Mouse (Mus musculus): ENCODE measurements around the gene Spock1. TPM values are rescaled to one million over a fixed set of nuclear protein-coding genes. Genes with fewer than 3 reads are reported as not detected.

The Spock1 gene
- polyA plus RNA-seq, 1 experiment: 0.23 TPM

DNA sequence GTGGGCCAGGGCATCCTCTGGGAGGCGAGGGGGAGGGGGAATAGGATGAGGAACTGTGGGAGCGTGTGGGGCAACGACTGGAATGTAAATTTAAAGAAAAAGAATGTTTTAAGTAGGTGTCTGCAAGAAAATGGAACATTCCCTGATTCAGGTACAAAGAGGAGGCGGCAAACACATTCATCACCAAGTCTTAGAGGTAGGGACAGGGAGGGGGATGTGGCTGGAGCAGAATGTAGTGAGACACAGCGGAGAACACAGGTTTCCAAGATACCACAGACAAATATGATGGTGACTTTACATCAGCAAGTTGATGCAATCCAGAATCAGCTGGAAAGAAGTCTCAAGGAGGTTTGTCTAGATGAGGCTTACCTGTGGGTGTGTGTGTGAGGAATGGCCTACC is 221.7 kb downstream of the Spock1 start:
- Histone ChIP-seq H3K4me3 (ENCODE audit: low read depth, low read length) (no peak overlapping the region), H3K27me3 (ENCODE audit: control insufficient read depth, insufficient read depth, low read length) (no peaks in the 10 kb centered on the region), H3K27ac (ENCODE audit: insufficient read depth, low read depth, low read length) (no peak overlapping the region), H3K36me3 (ENCODE audit: control insufficient read depth, insufficient read depth, low read length) (no peaks in the 10 kb centered on the region), H3K4me1 (ENCODE audit: control insufficient read depth, insufficient read depth, insufficient read length, low read length) (no peaks in the 10 kb centered on the region)
- 70% methylated on average over 5 of the region's 5 CpGs for WGBS
- TF ChIP-seq CTCF (IDR thresholded peaks at IDR 0.05; ENCODE audit: extremely low read depth, insufficient read length, insufficient replicate concordance, low read depth, low read length) (no peak), POLR2A (IDR thresholded peaks at IDR 0.05; ENCODE audit: low read depth, low read length) (no peak)

- Histone ChIP-seq H3K4me1 (ENCODE audit: control insufficient read depth, insufficient read depth, insufficient read length, low read length) (no peaks in the 10 kb centered on the region), H3K36me3 (ENCODE audit: control insufficient read depth, insufficient read depth, low read length) (no peaks in the 10 kb centered on the region), H3K27ac (ENCODE audit: insufficient read depth, low read depth, low read length) (no peak overlapping the region), H3K27me3 (ENCODE audit: control insufficient read depth, insufficient read depth, low read length) (no peaks in the 10 kb centered on the region), H3K4me3 (ENCODE audit: low read depth, low read length) (no peak overlapping the region)
- 55% methylated on average over 11 of the region's 11 CpGs for WGBS
- TF ChIP-seq CTCF (IDR thresholded peaks at IDR 0.05; ENCODE audit: extremely low read depth, insufficient read length, insufficient replicate concordance, low read depth, low read length) (no peak), POLR2A (IDR thresholded peaks at IDR 0.05; ENCODE audit: low read depth, low read length) (no peak)
These were observed 222.9 kb downstream of the Spock1 start for GRCm38 (mm10) chr13:57685201-57685600.

DNA sequence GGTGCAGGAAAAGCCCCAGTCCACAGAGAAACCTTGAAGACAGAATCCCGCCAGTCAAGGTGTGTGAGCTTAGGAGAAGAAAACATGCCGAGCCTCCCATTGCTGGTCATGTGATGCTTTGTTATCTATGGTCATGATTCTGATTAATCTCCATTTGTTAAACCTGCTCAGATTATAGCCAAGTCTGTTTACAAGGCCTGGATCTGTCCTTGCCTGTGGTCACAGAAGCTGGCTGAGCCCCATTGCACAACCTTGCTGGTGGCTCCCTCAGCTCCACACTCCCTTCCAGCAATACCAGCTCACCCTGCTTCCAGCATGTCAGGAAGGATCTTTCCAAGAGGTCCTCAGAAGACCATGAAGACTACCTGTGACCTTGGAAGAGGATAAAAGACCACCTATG is 228.5 kb downstream of the Spock1 start:
- Histone ChIP-seq H3K4me3 (ENCODE audit: low read depth, low read length) (no peak overlapping the region), H3K27me3 (ENCODE audit: control insufficient read depth, insufficient read depth, low read length) (no peaks in the 10 kb centered on the region), H3K27ac (ENCODE audit: insufficient read depth, low read depth, low read length) (no peak overlapping the region), H3K36me3 (ENCODE audit: control insufficient read depth, insufficient read depth, low read length) (no peaks in the 10 kb centered on the region), H3K4me1 (ENCODE audit: control insufficient read depth, insufficient read depth, insufficient read length, low read length) (no peaks in the 10 kb centered on the region)
- no peak for TF ChIP-seq CTCF (IDR thresholded peaks at IDR 0.05; ENCODE audit: extremely low read depth, insufficient read length, insufficient replicate concordance, low read depth, low read length)
- TF ChIP-seq POLR2A (IDR thresholded peaks at IDR 0.05; ENCODE audit: low read depth, low read length): no peak
- WGBS: 40% methylated on average over 2 of the region's 2 CpGs

DNA sequence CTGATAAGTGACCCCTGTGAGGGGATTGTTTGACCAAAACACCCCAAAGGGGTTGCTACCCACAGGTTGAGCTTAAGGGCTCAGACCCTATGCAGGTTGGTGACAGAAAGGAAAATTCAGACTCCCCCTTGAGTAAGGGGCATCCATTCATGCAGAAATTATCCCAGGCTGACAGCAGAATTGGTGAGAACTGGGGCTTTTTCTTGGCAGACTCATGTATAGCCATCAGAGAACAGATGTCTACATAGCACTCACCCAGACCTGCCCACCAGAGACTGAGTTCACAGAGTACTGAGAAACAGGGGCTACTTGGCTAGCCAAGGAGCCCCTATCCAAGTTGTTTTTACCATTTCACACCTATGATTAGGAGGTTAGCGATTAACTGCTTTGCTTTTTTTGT is 231.3 kb downstream of the Spock1 start:
- Histone ChIP-seq H3K4me1 (ENCODE audit: control insufficient read depth, insufficient read depth, insufficient read length, low read length) (no peaks in the 10 kb centered on the region), H3K36me3 (ENCODE audit: control insufficient read depth, insufficient read depth, low read length) (no peaks in the 10 kb centered on the region), H3K27ac (ENCODE audit: insufficient read depth, low read depth, low read length) (no peak overlapping the region), H3K27me3 (ENCODE audit: control insufficient read depth, insufficient read depth, low read length) (no peaks in the 10 kb centered on the region), H3K4me3 (ENCODE audit: low read depth, low read length) (no peak overlapping the region)
- TF ChIP-seq POLR2A (IDR thresholded peaks at IDR 0.05; ENCODE audit: low read depth, low read length): no peak
- 90% methylated on average over 1 of the region's 1 CpGs for WGBS

DNA sequence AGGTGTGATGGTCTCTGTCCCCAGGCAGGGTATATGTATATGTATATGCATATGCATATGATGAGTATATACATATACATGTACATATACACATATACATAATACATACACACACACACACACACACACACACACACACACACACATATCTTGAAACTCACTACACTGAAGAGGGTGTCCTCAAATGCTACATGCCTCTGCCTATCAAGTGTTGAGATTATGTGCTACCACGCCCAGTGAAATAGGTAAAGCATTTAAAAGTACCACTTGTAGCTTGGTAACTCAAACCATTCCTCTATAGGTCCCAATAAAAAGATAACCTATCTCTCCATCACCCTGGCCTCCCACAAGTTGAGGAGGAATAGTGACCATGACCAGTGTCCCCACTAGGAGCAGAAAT is 234.7 kb downstream of the Spock1 start:
- no peaks in the 10 kb centered on the region for H3K27me3 ChIP-seq (ENCODE audit: control insufficient read depth, insufficient read depth, low read length)
- no peaks in the 10 kb centered on the region for H3K4me1 ChIP-seq (ENCODE audit: control insufficient read depth, insufficient read depth, insufficient read length, low read length)
- WGBS: 81% methylated on average over 1 of the region's 1 CpGs
- TF ChIP-seq POLR2A (IDR thresholded peaks at IDR 0.05; ENCODE audit: low read depth, low read length) (no peak), CTCF (IDR thresholded peaks at IDR 0.05; ENCODE audit: extremely low read depth, insufficient read length, insufficient replicate concordance, low read depth, low read length) (no peak)
- no peak overlapping the region for H3K4me3 ChIP-seq (ENCODE audit: low read depth, low read length)
- H3K27ac ChIP-seq (ENCODE audit: insufficient read depth, low read depth, low read length): no peak overlapping the region
- no peaks in the 10 kb centered on the region for H3K36me3 ChIP-seq (ENCODE audit: control insufficient read depth, insufficient read depth, low read length)

- Histone ChIP-seq H3K4me1 (ENCODE audit: control insufficient read depth, insufficient read depth, insufficient read length, low read length) (no peaks in the 10 kb centered on the region), H3K27ac (ENCODE audit: insufficient read depth, low read depth, low read length) (no peak overlapping the region), H3K36me3 (ENCODE audit: control insufficient read depth, insufficient read depth, low read length) (no peaks in the 10 kb centered on the region), H3K27me3 (ENCODE audit: control insufficient read depth, insufficient read depth, low read length) (no peaks in the 10 kb centered on the region), H3K4me3 (ENCODE audit: low read depth, low read length) (no peak overlapping the region)
- WGBS: 57% methylated on average over 3 of the region's 3 CpGs
- TF ChIP-seq POLR2A (IDR thresholded peaks at IDR 0.05; ENCODE audit: low read depth, low read length) (no peak), CTCF (IDR thresholded peaks at IDR 0.05; ENCODE audit: extremely low read depth, insufficient read length, insufficient replicate concordance, low read depth, low read length) (no peak)
These were observed 235.4 kb downstream of the Spock1 start for GRCm38 (mm10) chr13:57672762-57673161.

- Histone ChIP-seq H3K4me1 (ENCODE audit: control insufficient read depth, insufficient read depth, insufficient read length, low read length) (no peaks in the 10 kb centered on the region), H3K4me3 (ENCODE audit: low read depth, low read length) (no peak overlapping the region), H3K27ac (ENCODE audit: insufficient read depth, low read depth, low read length) (no peak overlapping the region), H3K36me3 (ENCODE audit: control insufficient read depth, insufficient read depth, low read length) (no peaks in the 10 kb centered on the region), H3K27me3 (ENCODE audit: control insufficient read depth, insufficient read depth, low read length) (no peaks in the 10 kb centered on the region)
- TF ChIP-seq POLR2A (IDR thresholded peaks at IDR 0.05; ENCODE audit: low read depth, low read length) (no peak), CTCF (IDR thresholded peaks at IDR 0.05; ENCODE audit: extremely low read depth, insufficient read length, insufficient replicate concordance, low read depth, low read length) (no peak)
- 46% methylated on average over 9 of the region's 9 CpGs for WGBS
These were observed 236.2 kb downstream of the Spock1 start for GRCm38 (mm10) chr13:57671919-57672318.

- H3K4me1 ChIP-seq (ENCODE audit: control insufficient read depth, insufficient read depth, insufficient read length, low read length): no peaks in the 10 kb centered on the region
- no peaks in the 10 kb centered on the region for H3K27me3 ChIP-seq (ENCODE audit: control insufficient read depth, insufficient read depth, low read length)
- H3K4me3 ChIP-seq (ENCODE audit: low read depth, low read length): no peak overlapping the region
- WGBS: 56% methylated on average over 5 of the region's 5 CpGs
- no peaks in the 10 kb centered on the region for H3K36me3 ChIP-seq (ENCODE audit: control insufficient read depth, insufficient read depth, low read length)
- TF ChIP-seq POLR2A (IDR thresholded peaks at IDR 0.05; ENCODE audit: low read depth, low read length) (no peak), CTCF (IDR thresholded peaks at IDR 0.05; ENCODE audit: extremely low read depth, insufficient read length, insufficient replicate concordance, low read depth, low read length) (no peak)
- H3K27ac ChIP-seq (ENCODE audit: insufficient read depth, low read depth, low read length): no peak overlapping the region
These were observed 236.8 kb downstream of the Spock1 start for GRCm38 (mm10) chr13:57671322-57671721.

Data from small intestine, adult 2 months (tissue).